Mouse (Mus musculus) lung, adult 2 months (tissue): ENCODE results near the gene Tuba1a. TPM values are rescaled to one million over a fixed set of nuclear protein-coding genes. Genes with fewer than 3 reads are reported as not detected.
A peak's percentile ranks its signal among the peaks of the same experiment; 100 is the strongest.

Source experiments
- DNase-seq: peaks from one replicate; pipeline ENCODE4 v3.0.0; 2022
- H3K4me1 ChIP-seq: fragments of 200-500 bp; 2 replicates; pipeline ENCODE4 v1.6.1; 2011; ENCODE audit warnings: low read length; ENCODE audit not compliant: control insufficient read depth, insufficient read depth
- H3K4me3 ChIP-seq: fragments of 200-500 bp; replicated peaks from 2 replicates; pipeline ENCODE3; 2011; ENCODE audit warnings: low read depth, mild to moderate bottlenecking, control low read depth, low read length; ENCODE audit errors: extremely low read depth
- CTCF ChIP-seq: fragments of 200-500 bp; IDR thresholded peaks from 2 replicates; pipeline ENCODE4 v1.5.1; 2011; ENCODE audit warnings: mild to moderate bottlenecking, low read length, control low read depth; ENCODE audit not compliant: insufficient read depth
- POLR2A ChIP-seq: fragments of 200-500 bp; IDR thresholded peaks from 2 replicates; pipeline ENCODE4 v1.6.1; 2011; ENCODE audit warnings: low read depth, mild to moderate bottlenecking, control low read depth, low read length, borderline replicate concordance; ENCODE audit errors: extremely low read depth
- WGBS: fragments of 180-500 bp; shearing (Covaris S2); methylation state at CpG from one replicate; pipeline ENCODE4 v1.1.7; 2018; 5-methylcytosine and 5-hydroxymethylcytosine counted together
- polyA plus RNA-seq: library from polyadenylated mRNA; depleted of rRNA; stranded (reverse); fragments of >200 nt; gene quantifications from 2 replicates; pipeline ENCODE4 v1.2.3, GENCODE M21; 2012; rRNA removed

Tuba1a gene
- 617 and 959 TPM in 2 replicates for polyA plus RNA-seq

DNA sequence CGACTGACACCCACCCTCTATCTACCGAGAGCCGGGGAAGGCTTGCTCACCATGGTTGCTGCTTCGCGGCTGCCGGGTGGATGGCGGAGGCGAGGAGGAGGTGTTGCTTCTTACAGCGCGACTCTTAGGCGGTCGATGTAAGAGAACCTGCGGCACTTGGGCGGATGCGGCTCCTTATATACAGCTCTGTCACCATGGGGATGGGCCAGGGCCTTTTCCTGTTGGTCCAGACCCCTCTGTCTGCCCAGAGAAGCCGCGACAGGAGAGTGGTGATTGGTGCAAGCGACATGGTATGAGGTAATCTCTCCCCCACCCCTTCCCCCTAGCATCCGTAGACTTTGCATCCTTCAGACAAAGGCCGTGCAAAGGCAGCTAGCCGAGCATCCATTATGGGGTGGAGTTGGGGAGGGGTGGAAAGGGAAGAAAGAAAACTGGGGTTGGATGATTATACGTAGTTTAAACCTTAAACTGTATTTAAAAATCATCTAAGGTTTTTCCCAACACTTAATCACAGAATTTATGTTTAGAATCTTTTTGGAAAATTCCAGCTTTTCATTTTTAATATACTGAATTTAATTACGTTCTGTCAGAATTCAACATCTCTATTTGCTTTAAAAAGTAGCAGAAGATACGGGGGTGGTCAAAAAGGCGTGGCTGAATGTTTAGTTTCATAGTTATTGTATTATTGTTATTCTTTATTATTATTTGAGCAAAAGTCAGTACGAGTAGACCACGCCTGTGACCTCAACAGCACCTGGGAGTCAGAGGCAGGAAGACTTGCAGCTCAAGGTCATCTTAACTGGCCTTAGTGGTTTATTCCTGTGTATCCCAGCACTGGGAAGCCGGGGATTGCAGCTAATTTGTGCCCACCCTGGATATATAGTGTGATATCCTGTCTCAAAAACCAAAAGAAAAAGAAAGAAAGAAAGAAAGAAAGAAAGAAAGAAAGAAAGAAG is at the start of gene Tuba1a, which contains the start of gene Gm49450:
Gene Tuba1a, minus strand, starts transcription at position 303 of the 956 bp plus-strand sequence.
Gene Gm49450, minus strand, starts transcription at position 151 of the 956 bp plus-strand sequence.
- peak; percentile 85 for DNase-seq
- Histone ChIP-seq H3K4me1 (peaks cover 5% of the 10 kb centered on the region), H3K4me3 (peak within 1 kb of the TSS; percentile 72)
- TF ChIP-seq CTCF: no peak
- TF ChIP-seq POLR2A: peak; percentile 99
- 7% methylated on average over 28 of the region's 28 CpGs for WGBS

DNA sequence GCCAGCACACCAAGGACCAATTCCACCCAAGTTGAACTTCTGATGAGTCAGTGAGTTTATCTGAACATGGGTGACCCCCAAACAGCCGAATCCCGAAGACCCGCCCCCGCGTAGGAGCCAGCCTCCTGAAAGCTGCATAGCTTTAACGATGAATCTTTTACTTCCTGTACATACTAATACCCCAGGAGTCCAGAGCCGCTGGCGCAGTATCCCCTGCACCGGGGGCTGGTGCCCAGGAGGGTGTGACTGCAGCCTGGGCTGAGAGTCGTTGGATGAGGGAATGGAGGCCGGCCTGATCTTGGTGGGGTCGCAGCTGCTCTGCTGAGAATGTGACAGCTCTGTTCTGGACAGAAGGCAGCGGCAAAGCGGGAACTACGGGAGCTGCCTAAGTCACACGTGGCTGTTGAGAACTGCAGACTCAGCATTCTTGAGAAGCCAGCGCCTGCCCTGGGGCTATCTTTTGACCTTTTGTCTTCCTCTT is 48.0 kb upstream of the Tuba1a start:
- WGBS: 17% methylated on average over 17 of the region's 17 CpGs
- Histone ChIP-seq H3K4me1 (no peaks in the 10 kb centered on the region), H3K4me3 (no peak overlapping the region)
- no peak for TF ChIP-seq POLR2A
- TF ChIP-seq CTCF: no peak
- DNase-seq: no peak

DNA sequence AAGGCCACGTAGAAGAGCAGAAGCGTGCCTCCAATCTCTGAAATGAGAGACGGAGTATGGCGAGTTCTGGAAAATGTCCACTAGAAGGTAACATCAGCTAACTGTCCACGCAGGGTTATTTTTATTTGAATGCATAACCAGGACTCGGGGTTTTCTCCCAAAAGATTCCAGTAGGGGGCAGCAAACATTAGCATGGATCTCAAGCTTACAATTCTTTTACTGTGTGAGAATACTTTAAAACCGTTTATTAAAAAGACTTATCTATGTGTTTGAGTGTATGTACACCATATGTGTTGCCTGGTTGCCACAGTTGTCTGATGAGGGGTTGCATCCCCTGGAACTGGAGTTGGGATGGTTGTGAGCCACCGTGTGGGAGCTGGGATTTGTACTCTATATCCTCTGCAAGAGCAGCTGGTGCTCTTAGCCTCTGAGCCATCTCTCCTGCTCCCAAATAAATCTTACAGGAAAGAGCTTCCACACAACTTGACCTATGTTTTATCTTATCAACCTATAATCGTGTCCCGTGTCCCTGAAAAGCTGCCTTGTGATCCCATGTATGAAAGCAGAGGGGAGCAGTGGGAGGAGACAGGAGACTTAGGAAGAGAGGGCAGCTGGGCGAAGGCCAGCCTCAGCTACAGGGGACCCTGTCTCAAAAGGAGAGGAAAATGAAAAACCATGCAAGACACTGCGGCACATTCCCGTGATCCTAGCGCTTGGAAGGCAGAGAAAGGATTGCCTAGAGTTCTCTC is 47.2 kb upstream of the Tuba1a start:
- peak; percentile 32 for DNase-seq
- TF ChIP-seq POLR2A: no peak
- TF ChIP-seq CTCF: peak; percentile 7; the same call in 1 of the 2 replicates
- H3K4me1 ChIP-seq: no peaks in the 10 kb centered on the region
- 39% methylated on average over 14 of the region's 14 CpGs for WGBS
- no peak overlapping the region for H3K4me3 ChIP-seq

DNA sequence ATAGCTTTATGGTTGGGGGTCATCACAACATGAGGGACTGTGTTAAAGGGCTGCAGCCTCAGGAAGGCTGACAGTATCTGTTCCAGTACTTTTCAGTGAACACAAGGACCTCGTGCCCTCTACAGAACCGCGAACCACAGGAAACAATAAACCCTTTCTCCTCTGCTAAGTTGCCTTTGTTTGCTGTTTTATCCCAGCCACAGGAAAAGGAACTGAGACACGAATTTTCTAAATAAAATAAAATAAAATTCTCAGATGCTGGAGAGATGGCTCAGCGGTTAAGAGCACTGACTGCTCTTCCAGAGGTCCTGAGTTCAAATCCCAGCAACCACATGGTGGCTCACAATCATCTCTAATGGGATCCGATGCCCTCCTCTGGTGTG is 45.3 kb upstream of the Tuba1a start:
- Histone ChIP-seq H3K4me3 (no peak overlapping the region), H3K4me1 (no peaks in the 10 kb centered on the region)
- WGBS: 31% methylated on average over 6 of the region's 6 CpGs
- no peak for DNase-seq
- TF ChIP-seq POLR2A: no peak
- TF ChIP-seq CTCF: no peak

DNA sequence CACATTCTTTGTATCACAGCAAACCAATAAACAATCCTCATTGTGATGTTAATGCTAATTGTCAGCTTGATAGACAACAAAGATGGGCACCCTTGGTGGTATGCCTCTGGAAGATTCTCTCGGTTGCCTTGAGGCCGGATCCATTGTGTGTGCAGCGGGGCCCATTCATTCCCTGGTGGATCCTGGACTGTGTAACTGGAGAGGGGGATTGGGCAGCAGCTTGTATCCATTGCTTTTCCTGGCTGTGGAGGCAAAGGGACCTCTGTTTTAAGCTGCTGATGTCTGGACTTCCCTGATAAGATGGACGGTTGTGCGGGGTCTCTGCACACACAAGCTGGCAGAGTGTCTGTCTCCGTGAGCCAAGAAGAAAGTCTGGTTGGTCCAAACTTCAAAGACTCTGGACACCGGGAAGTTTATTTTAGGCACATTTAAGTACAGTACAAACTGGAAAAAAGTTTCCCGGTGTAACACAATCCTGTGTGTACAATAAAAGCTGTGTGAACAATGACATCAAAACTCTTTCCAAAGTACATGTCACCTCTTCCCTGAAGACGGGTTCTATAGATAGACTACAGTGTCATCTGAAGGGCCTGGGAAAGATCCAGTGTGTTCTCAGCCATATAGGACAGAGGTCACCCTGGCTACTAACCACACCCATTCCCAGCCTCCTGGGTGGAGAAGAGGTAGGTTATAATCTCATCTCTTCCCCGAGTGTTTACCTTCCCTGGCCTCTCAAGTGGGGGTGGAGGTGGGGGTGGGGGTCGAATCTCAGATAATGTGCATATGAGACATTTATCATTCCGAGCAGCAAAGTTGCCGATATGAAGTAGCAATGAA is 44.7 kb upstream of the Tuba1a start:
- WGBS: 29% methylated on average over 13 of the region's 13 CpGs
- Histone ChIP-seq H3K4me3 (no peak overlapping the region), H3K4me1 (no peaks in the 10 kb centered on the region)
- no peak for DNase-seq
- no peak for TF ChIP-seq CTCF
- no peak for TF ChIP-seq POLR2A

DNA sequence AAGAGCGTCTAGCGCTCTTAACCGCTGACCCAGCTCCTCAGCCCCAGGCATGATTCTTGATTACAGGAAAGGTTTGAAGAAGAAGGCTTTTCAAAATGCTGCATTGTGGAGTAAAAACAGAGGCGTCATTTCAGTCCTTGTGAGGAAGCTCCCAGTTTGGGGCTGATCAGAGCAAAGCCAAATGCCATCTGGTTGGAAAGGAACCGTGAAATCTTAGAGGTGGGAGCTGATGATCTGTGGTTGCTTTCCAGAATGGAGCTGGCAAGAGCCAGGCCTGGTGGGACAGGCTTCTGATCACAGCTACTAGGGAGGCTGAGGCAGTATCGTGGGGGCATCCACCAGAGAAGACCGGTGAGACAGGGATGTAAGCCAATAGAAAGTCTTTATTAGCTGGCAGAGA is 43.3 kb upstream of the Tuba1a start:
- WGBS: 84% methylated on average over 7 of the region's 7 CpGs
- DNase-seq: no peak
- no peak overlapping the region for H3K4me3 ChIP-seq
- H3K4me1 ChIP-seq: peaks cover 2% of the 10 kb centered on the region; the same call in 1 of the 2 replicates
- TF ChIP-seq POLR2A (no peak), CTCF (no peak)

DNA sequence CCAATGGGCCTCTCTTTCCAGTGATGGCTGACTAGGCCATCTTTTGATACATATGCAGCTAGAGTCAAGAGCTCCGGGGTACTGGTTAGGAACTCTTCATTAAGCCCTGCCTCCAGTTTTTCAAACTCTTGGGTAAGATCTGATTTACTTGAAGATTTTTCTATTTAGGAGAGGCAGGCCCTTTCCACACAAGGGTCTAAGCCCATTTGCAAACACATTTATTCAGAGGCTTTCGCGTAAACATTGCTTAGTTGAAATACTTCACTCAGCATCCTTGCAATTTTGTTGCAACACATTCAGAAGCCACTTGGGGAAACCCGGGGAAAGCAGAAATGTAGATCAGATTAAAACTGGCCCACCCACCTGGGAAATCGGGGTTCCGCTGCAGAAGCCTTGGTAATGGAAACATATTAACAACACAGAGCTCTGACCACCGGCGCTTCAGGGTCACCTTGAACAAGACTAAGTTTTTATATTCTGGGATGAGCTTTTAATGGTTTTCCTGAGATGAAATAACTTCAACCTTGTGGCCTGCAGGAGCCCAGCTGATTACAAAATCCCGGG is 41.5 kb upstream of the Tuba1a start:
- 79% methylated on average over 9 of the region's 9 CpGs for WGBS
- DNase-seq: no peak
- Histone ChIP-seq H3K4me1 (peaks cover 2% of the 10 kb centered on the region; the same call in 1 of the 2 replicates), H3K4me3 (no peak overlapping the region)
- TF ChIP-seq POLR2A (no peak), CTCF (no peak)

DNA sequence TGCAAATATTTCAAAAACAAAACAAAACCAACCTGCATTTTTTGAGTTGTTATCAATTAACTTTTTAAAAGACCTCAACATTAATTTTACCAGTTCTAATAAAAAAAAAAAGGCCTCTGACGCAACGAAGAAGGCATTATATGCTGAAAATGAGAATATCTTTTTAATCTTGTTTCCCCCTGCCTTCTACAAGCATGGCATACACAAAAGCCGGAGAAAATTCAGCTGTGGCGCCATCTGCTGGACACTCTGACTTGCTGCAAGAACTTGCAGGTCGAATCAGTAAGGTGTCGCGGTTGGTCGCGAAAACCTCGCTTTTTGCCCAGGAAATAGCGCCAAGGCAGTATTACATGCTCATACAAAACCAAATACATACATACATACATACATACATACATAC is 40.4 kb upstream of the Tuba1a start:
- H3K4me1 ChIP-seq: peaks cover 2% of the 10 kb centered on the region; the same call in 1 of the 2 replicates
- under 1% methylated on average over 11 of the region's 11 CpGs for WGBS
- no peak overlapping the region for H3K4me3 ChIP-seq
- peak; percentile 75 for DNase-seq
- TF ChIP-seq CTCF (peak; percentile 89), POLR2A (no peak)
